Mouse (Mus musculus) heart, embryonic 11.5 days (tissue): Measurements from ENCODE around the gene Sp4. TPM values are rescaled to one million over a fixed set of nuclear protein-coding genes. Genes with fewer than 3 reads are reported as not detected.

ENCODE experiments used
- ATAC-seq: fragments of 200-750 bp; cut with Nextera tagmentation; replicated peaks from 2 replicates; pipeline ENCODE4 v1.8.0; 2017; ENCODE audit warnings: moderate library complexity; ENCODE audit not compliant: insufficient number of reproducible peaks, low FRiP score, low TSS enrichment
- H3K27ac ChIP-seq: fragments of 300-500 bp; sonication (generic); 2 replicates; pipeline ENCODE4 v1.5.1; 2014; ENCODE audit warnings: mild to moderate bottlenecking, low read depth, low read length
- H3K27me3 ChIP-seq: fragments of 300-500 bp; sonication (generic); 2 replicates; pipeline ENCODE4 v1.6.1; 2014; ENCODE audit warnings: mild to moderate bottlenecking, low read length, mixed read lengths; ENCODE audit not compliant: control insufficient read depth, insufficient read depth
- H3K36me3 ChIP-seq: fragments of 300-500 bp; sonication (generic); 2 replicates; pipeline ENCODE4 v1.6.1; 2014; ENCODE audit warnings: mild to moderate bottlenecking, low read length, moderate library complexity, mixed read lengths; ENCODE audit not compliant: control insufficient read depth, insufficient read depth
- H3K4me1 ChIP-seq: fragments of 300-500 bp; sonication (generic); 2 replicates; pipeline ENCODE4 v1.6.1; 2014; ENCODE audit warnings: low read length; ENCODE audit not compliant: control insufficient read depth, insufficient read depth
- H3K4me2 ChIP-seq: fragments of 300-500 bp; sonication (generic); 2 replicates; pipeline ENCODE4 v1.6.1; 2014; ENCODE audit warnings: mild to moderate bottlenecking, moderate library complexity
- H3K4me3 ChIP-seq: fragments of 300-500 bp; sonication (generic); 2 replicates; pipeline ENCODE4 v1.5.1; 2014; ENCODE audit warnings: low read depth, low read length
- H3K9ac ChIP-seq: fragments of 300-500 bp; sonication (generic); 2 replicates; pipeline ENCODE4 v1.6.1; 2014; ENCODE audit warnings: mild to moderate bottlenecking, low read depth, low read length, moderate library complexity
- H3K9me3 ChIP-seq: fragments of 300-500 bp; sonication (generic); replicated peaks from 2 replicates; pipeline ENCODE4 v1.6.1; 2016; ENCODE audit warnings: low read length; ENCODE audit not compliant: control insufficient read depth
- WGBS: fragments of 180-500 bp; shearing (Covaris S2); extraction: QIAGEN DNeasy Blood & Tissue Kit; methylation state at CpG from one replicate; pipeline ENCODE4 v1.1.7; 2014; ENCODE audit not compliant: insufficient replicate concordance; 5-methylcytosine and 5-hydroxymethylcytosine counted together
- polyA plus RNA-seq: library from polyadenylated mRNA; unstranded; fragments of >200 nt; fragmentation: Nextera tagmentation; extraction: Ambion mirVana; gene quantifications from 2 replicates; pipeline ENCODE4 v1.2.1, GENCODE M21; 2014

Gene Sp4
- polyA plus RNA-seq, 1 experiment from 2014 or later, result 9.4 TPM

- Histone ChIP-seq H3K27ac (no peak overlapping the region), H3K36me3 (no peaks in the 10 kb centered on the region), H3K4me1 (no peaks in the 10 kb centered on the region), H3K9ac (no peak overlapping the region), H3K9me3 (no peaks in the 10 kb centered on the region), H3K4me3 (no peak overlapping the region), H3K27me3 (no peaks in the 10 kb centered on the region), H3K4me2 (no peak overlapping the region)
- ATAC-seq, result no peak
- 51% methylated on average over 3 of the region's 3 CpGs for WGBS
Measured at GRCm38 (mm10) chr12:118221182-118221581, 80.1 kb downstream of the Sp4 start.

DNA sequence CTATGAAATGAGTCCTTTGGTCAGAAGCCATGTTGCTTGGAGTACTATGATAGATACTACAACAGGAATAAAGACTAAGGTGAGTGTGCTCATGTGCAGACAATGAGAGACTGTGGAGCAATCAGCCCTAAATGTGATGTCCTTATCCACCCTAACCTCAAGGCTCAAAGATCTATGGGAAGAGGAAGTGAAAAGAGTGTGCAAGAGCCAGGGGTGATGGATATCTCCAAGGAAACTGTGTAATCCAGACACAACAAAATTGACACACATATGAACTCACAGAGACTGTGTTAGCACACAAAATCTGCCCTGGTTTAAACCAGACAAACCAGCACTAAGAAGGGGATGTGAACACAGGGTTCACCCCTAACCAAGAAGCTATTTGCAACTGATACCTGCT lies 81.2 kb downstream of the Sp4 start:
- H3K36me3 ChIP-seq, result no peaks in the 10 kb centered on the region

DNA sequence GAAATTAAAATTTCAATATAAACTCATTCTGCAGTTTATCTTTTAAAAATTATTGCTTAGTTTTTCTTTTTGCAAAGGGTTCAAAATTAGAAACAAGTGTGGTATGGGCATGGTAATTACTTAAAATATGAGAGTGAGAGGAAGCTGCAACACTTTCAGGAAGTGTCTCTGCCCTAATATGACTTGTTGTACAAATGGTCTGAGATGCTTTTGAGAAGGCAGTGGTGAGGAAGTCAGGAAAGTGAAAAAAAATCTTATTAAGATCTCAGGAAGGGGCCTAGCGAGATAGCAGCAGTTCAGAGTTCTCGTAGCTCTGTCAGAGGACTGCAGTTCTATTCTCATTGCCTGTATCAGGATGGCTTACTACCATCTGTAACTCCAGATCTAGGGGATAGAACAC lies 89.1 kb downstream of the Sp4 start:
- no peak overlapping the region for H3K4me3 ChIP-seq
- ATAC-seq, result no peak
- no peak overlapping the region for H3K9ac ChIP-seq
- H3K36me3 ChIP-seq, result no peaks in the 10 kb centered on the region
- H3K4me2 ChIP-seq, result no peak overlapping the region
- no peaks in the 10 kb centered on the region for H3K27me3 ChIP-seq
- H3K27ac ChIP-seq, result no peak overlapping the region
- no peaks in the 10 kb centered on the region for H3K9me3 ChIP-seq
- WGBS, result 74% methylated on average over 2 of the region's 2 CpGs
- H3K4me1 ChIP-seq, result no peaks in the 10 kb centered on the region

More for the DNA sequence above, 81.2 kb downstream of the Sp4 start:
- H3K27me3 ChIP-seq, result no peaks in the 10 kb centered on the region
- H3K4me2 ChIP-seq, result no peak overlapping the region
- H3K4me3 ChIP-seq, result no peak overlapping the region
- no peaks in the 10 kb centered on the region for H3K4me1 ChIP-seq
- ATAC-seq, result no peak
- H3K27ac ChIP-seq, result no peak overlapping the region
- no peaks in the 10 kb centered on the region for H3K9me3 ChIP-seq
- H3K9ac ChIP-seq, result no peak overlapping the region

DNA sequence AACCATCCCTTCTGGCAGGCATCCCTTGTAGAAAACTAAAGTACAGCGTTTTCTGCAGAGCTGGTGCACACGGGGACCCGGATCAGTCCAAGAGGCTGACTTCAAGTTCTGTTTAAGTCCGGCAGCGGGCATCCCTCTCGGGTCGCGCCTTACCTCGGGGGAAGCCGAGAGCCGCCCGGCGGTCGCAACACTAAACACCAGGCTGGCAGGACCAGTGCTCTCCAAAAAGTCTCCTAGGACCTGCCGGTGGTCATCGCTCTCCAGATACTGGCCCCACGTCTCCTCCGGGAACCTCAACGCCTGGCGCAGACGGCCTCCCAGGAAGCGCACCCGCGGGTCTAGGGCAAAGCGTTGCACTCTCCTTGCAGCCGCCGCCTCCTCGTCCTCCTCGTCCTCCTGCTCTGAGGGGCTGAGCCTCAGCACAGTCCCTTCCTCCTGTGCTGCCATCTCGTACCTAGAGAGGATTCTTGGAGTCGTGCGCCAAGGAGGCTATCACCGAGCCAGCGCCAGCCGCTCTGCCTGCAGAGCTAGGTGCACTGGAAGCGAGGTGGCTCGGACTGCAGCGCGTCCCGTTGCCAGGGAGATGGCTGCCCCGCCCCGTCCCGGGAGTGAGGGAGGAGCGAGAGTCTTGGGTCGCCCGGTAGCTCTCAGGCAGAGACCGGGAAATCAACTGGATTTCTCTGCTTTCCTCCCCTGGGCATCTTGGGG lies 102.7 kb downstream of the Sp4 start, which contains the start of gene Dnah11:
Gene Dnah11 (minus strand): TSS at position 658 of the 708 bp plus-strand sequence.
- no peaks in the 10 kb centered on the region for H3K9me3 ChIP-seq
- peaks cover 22% of the 10 kb centered on the region for H3K27me3 ChIP-seq
- H3K4me2 ChIP-seq, result peak within 1 kb of the TSS; percentile 97
- H3K4me1 ChIP-seq, result no peaks in the 10 kb centered on the region
- H3K9ac ChIP-seq, result no peak within 1 kb of the TSS
- ATAC-seq, result peak; percentile 87
- H3K27ac ChIP-seq, result no peak within 1 kb of the TSS
- under 1% methylated on average over 47 of the region's 47 CpGs for WGBS
- H3K4me3 ChIP-seq, result peak within 1 kb of the TSS; percentile 54
- H3K36me3 ChIP-seq, result no peaks in the 10 kb centered on the region

DNA sequence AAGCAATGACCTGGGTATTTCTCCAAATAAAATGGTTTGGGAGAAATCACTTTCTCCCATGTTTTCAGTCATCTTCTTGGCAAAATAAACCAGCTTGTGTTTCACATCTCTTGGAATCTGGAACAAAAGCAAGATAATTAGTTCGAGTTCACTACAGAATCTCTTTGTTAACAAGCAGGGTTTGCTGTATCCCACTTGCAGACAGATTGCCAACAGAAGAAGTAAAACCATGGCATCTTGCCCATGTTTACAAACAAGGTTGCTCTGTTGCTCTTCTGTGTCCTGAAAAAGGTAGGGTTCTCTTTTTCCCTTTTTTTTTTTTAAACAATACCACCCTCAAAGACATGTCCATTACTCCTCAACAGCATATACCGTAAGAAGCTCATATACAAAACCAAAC lies 104.7 kb downstream of the Sp4 start:
- 62% methylated on average over 2 of the region's 2 CpGs for WGBS
- no peak overlapping the region for H3K9ac ChIP-seq
- H3K4me3 ChIP-seq, result no peak overlapping the region
- H3K4me2 ChIP-seq, result no peak overlapping the region
- H3K27ac ChIP-seq, result no peak overlapping the region
- no peaks in the 10 kb centered on the region for H3K4me1 ChIP-seq
- H3K36me3 ChIP-seq, result no peaks in the 10 kb centered on the region
- no peak for ATAC-seq
- peaks cover 22% of the 10 kb centered on the region for H3K27me3 ChIP-seq
- no peaks in the 10 kb centered on the region for H3K9me3 ChIP-seq

DNA sequence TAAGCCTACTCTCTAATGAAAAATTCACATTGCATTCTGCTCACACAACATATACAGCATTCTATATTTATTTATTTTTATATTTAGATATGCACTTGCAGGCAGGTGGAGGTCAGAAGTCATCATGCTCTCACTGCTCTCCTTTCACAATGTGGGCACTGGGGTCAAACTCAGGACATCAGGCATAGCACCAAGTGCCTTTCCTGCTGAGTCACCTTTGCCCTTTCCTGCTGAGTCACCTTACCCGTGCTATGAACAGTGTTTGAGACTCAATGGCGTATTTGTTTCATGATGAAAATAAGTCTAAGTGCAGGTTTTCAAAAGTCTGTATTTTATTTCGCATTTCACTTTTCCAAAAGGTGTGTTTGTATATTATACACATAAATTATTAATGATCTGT lies 111.7 kb downstream of the Sp4 start:
- Histone ChIP-seq H3K9ac (no peak overlapping the region), H3K9me3 (no peaks in the 10 kb centered on the region), H3K36me3 (no peaks in the 10 kb centered on the region), H3K4me3 (no peak overlapping the region), H3K4me1 (0 out of 2 replicates have a peak, but pooled peaks cover 9% of the 10 kb centered on the region), H3K27me3 (no peaks in the 10 kb centered on the region), H3K27ac (no peak overlapping the region), H3K4me2 (no peak overlapping the region)
- ATAC-seq, result no peak
- 78% methylated on average over 3 of the region's 3 CpGs for WGBS

GRCm38 (mm10) chr12:118187663-118188062 lies 113.6 kb downstream of the Sp4 start:
- Histone ChIP-seq H3K27me3 (no peaks in the 10 kb centered on the region), H3K9me3 (no peaks in the 10 kb centered on the region), H3K4me3 (no peak overlapping the region), H3K9ac (no peak overlapping the region), H3K36me3 (no peaks in the 10 kb centered on the region), H3K4me2 (no peak overlapping the region), H3K27ac (no peak overlapping the region), H3K4me1 (0 out of 2 replicates have a peak, but pooled peaks cover 9% of the 10 kb centered on the region)
- 23% methylated on average over 2 of the region's 2 CpGs for WGBS
- no peak for ATAC-seq

- H3K9ac ChIP-seq, result no peak overlapping the region
- H3K4me2 ChIP-seq, result no peak overlapping the region
- H3K27me3 ChIP-seq, result no peaks in the 10 kb centered on the region
- no peak for ATAC-seq
- no peaks in the 10 kb centered on the region for H3K9me3 ChIP-seq
- H3K27ac ChIP-seq, result no peak overlapping the region
- 29% methylated on average over 4 of the region's 4 CpGs for WGBS
- H3K36me3 ChIP-seq, result no peaks in the 10 kb centered on the region
- H3K4me3 ChIP-seq, result no peak overlapping the region
- H3K4me1 ChIP-seq, result 0 out of 2 replicates have a peak, but pooled peaks cover 9% of the 10 kb centered on the region
Measured at GRCm38 (mm10) chr12:118186881-118187489, 114.3 kb downstream of the Sp4 start.
